8 mouse cellular contexts compared by ENCODE assay signal in genomic region chr2:83644276-83645252, GRCm38 (mm10). TPM values are rescaled to one million over a fixed set of nuclear protein-coding genes. Genes with fewer than 3 reads are reported as not detected.
A peak's percentile ranks its signal among the peaks of the same experiment; 100 is the strongest.
DNase-seq lines count a peak whose midpoint lies in the region; ATAC-seq and TF ChIP-seq lines count a peak whose summit lies in the region.

Gene Zc3h15, plus strand, starts transcription at chr2:83644435.

- H3K9me3 ChIP-seq in ES-Bruce4 (replicated peaks; ENCODE audit: control insufficient read depth, insufficient read depth, low read length, poor library complexity, severe bottlenecking): no peaks in the 10 kb centered on the region
- H3K9me3 ChIP-seq in forebrain, embryonic 13.5 days (replicated peaks): no peaks in the 10 kb centered on the region
- H3K9me3 ChIP-seq in liver, postnatal 0 days (ENCODE audit: low read length): no peaks in the 10 kb centered on the region
- no peaks in the 10 kb centered on the region for H3K9me3 ChIP-seq in neural tube, embryonic 14.5 days (ENCODE audit: control insufficient read depth, low read length)

- intact Hi-C loops in heart, postnatal 10 days (cut with DNase I): loop anchor here (5.0 kb wide), 1 partner anchor 128 kb away; no protein-coding TSS in a partner anchor

- peaks cover 3% of the 10 kb centered on the region for H3K4me1 ChIP-seq in ES-Bruce4 (ENCODE audit: control insufficient read depth, insufficient read depth, low read length)
- peaks cover 29% of the 10 kb centered on the region for H3K4me1 ChIP-seq in forebrain, embryonic 13.5 days
- H3K4me1 ChIP-seq in liver, postnatal 0 days (ENCODE audit: insufficient read depth): peaks cover 16% of the 10 kb centered on the region
- peaks cover 16% of the 10 kb centered on the region for H3K4me1 ChIP-seq in neural tube, embryonic 14.5 days (ENCODE audit: control insufficient read depth, insufficient read depth, low read length)

- under 1% methylated on average over 79 of the region's 100 CpGs for WGBS in forebrain, embryonic 13.5 days
- WGBS in large intestine, adult 2 months: under 1% methylated on average over 97 of the region's 100 CpGs
- under 1% methylated on average over 71 of the region's 100 CpGs for WGBS in liver, postnatal 0 days (ENCODE audit: insufficient replicate concordance)
- 1% methylated on average over 88 of the region's 100 CpGs for WGBS in neural tube, embryonic 14.5 days

- DNase-seq in heart, postnatal 10 days: peak; percentile 95
- DNase-seq in large intestine, adult 2 months (ENCODE audit: low read depth, low spot score): peak; percentile 71
- DNase-seq in liver, postnatal 0 days: peak; percentile 96
- DNase-seq in testis, postnatal 10 days (ENCODE audit: low spot score): peak; percentile 96

- peak within 1 kb of the TSS; percentile 93 for H3K9ac ChIP-seq in ES-Bruce4 (ENCODE audit: low read depth, poor library complexity, severe bottlenecking)
- H3K9ac ChIP-seq in forebrain, embryonic 13.5 days: peak within 1 kb of the TSS; percentile 94
- H3K9ac ChIP-seq in liver, postnatal 0 days (replicated peaks): peak within 1 kb of the TSS; percentile 92
- peak within 1 kb of the TSS; percentile 90 for H3K9ac ChIP-seq in neural tube, embryonic 14.5 days (replicated peaks; ENCODE audit: low read depth, low read length)

- no peak for TF ChIP-seq POLR2A in ES-Bruce4 (IDR thresholded peaks at IDR 0.05; ENCODE audit: insufficient read depth, low read length)

- H3K27me3 ChIP-seq in ES-Bruce4 (ENCODE audit: control insufficient read depth, insufficient read depth, low read length, poor library complexity, severe bottlenecking): no peaks in the 10 kb centered on the region
- no peaks in the 10 kb centered on the region for H3K27me3 ChIP-seq in forebrain, embryonic 13.5 days
- H3K27me3 ChIP-seq in liver, postnatal 0 days (ENCODE audit: insufficient read depth, low read length): no peaks in the 10 kb centered on the region
- H3K27me3 ChIP-seq in neural tube, embryonic 14.5 days (ENCODE audit: control insufficient read depth, insufficient read depth, low read length): no peaks in the 10 kb centered on the region

- 0 out of 2 replicates have a peak within 1 kb of the TSS, but pooled peaks have one; percentile 17 for H3K27ac ChIP-seq in ES-Bruce4 (ENCODE audit: insufficient read depth, low read length)
- peak within 1 kb of the TSS; percentile 90 for H3K27ac ChIP-seq in forebrain, embryonic 13.5 days
- H3K27ac ChIP-seq in liver, postnatal 0 days (ENCODE audit: low read depth): peak within 1 kb of the TSS; percentile 87
- H3K27ac ChIP-seq in neural tube, embryonic 14.5 days (ENCODE audit: low read depth, low read length): peak within 1 kb of the TSS; percentile 88

- H3K4me3 ChIP-seq in ES-Bruce4 (ENCODE audit: low read depth, low read length): peak within 1 kb of the TSS; percentile 78
- H3K4me3 ChIP-seq in forebrain, embryonic 13.5 days: peak within 1 kb of the TSS; percentile 89
- H3K4me3 ChIP-seq in liver, postnatal 0 days (ENCODE audit: low read depth, low read length): peak within 1 kb of the TSS; percentile 94
- H3K4me3 ChIP-seq in neural tube, embryonic 14.5 days (ENCODE audit: low read depth, low read length): peak within 1 kb of the TSS; percentile 97

- TF ChIP-seq CTCF in ES-Bruce4 (IDR thresholded peaks at IDR 0.05; ENCODE audit: low read depth, low read length): peak; percentile 47
- TF ChIP-seq CTCF in liver, postnatal 0 days (IDR thresholded peaks at IDR 0.05; ENCODE audit: low read depth): peak; percentile 84

- no peak for TF ChIP-seq EP300 in ES-Bruce4 (IDR thresholded peaks at IDR 0.05; ENCODE audit: insufficient read depth, low read depth, low read length)
- TF ChIP-seq EP300 in liver, postnatal 0 days (IDR thresholded peaks at IDR 0.05; ENCODE audit: low read depth): no peak

- ATAC-seq in cerebellum, adult (ENCODE audit: insufficient number of reproducible peaks, low FRiP score, low TSS enrichment): peak; percentile 97
- ATAC-seq in forebrain, embryonic 13.5 days: peak; percentile 100
- ATAC-seq in liver, postnatal 0 days: peak; percentile 100
- peak; percentile 100 for ATAC-seq in neural tube, embryonic 14.5 days (ENCODE audit: low read depth)

- peak within 1 kb of the TSS; percentile 69 for H3K4me2 ChIP-seq in forebrain, embryonic 13.5 days
- peak within 1 kb of the TSS; percentile 75 for H3K4me2 ChIP-seq in liver, postnatal 0 days (ENCODE audit: low read depth, low read length)
- H3K4me2 ChIP-seq in neural tube, embryonic 14.5 days (ENCODE audit: low read depth, low read length): peak within 1 kb of the TSS; percentile 75

- H3K36me3 ChIP-seq in ES-Bruce4 (ENCODE audit: control insufficient read depth, insufficient read depth, low read length, poor library complexity, severe bottlenecking): peaks cover 3% of the 10 kb centered on the region
- no peaks in the 10 kb centered on the region for H3K36me3 ChIP-seq in forebrain, embryonic 13.5 days (ENCODE audit: poor library complexity, severe bottlenecking)
- H3K36me3 ChIP-seq in liver, postnatal 0 days (replicated peaks; ENCODE audit: insufficient read depth, low read length): no peaks in the 10 kb centered on the region
- no peaks in the 10 kb centered on the region for H3K36me3 ChIP-seq in neural tube, embryonic 14.5 days (ENCODE audit: control insufficient read depth, insufficient read depth, low read length)

RNA-seq across cellular contexts. Expression of gene Zc3h15, which starts in this region (rescaled TPM):
- polyA plus RNA-seq in ES-Bruce4 (2011; ENCODE audit: insufficient read depth, insufficient read length, low read depth, missing spikeins): 170 and 191 TPM in 2 replicates
- polyA plus RNA-seq in forebrain, embryonic 13.5 days (2015; fragmentation: Nextera tagmentation; extraction: Ambion mirVana): 195 and 217 TPM in 2 replicates
- 10 to 100 TPM; 50.4 to 56.6 TPM for total RNA-seq in heart, postnatal 10 days (2021)
- 15.5 and 17.8 TPM in 2 replicates for polyA plus RNA-seq in large intestine, adult 2 months (2012; rRNA removed)
- 59.1 and 63.1 TPM in 2 replicates for polyA plus RNA-seq in liver, postnatal 0 days (2015; fragmentation: Nextera tagmentation; extraction: Ambion mirVana)
- 173 and 198 TPM in 2 replicates for polyA plus RNA-seq in neural tube, embryonic 14.5 days (2014; fragmentation: Nextera tagmentation; extraction: Ambion mirVana)

Comparison
In these comparisons a context has a peak if more than half of its experiments do, and no peak if none do; other contexts are left out.
1. Peak in every context shown above with its lines: DNase-seq, ATAC-seq, H3K4me3 ChIP-seq and H3K27ac ChIP-seq.
2. H3K27ac ChIP-seq: peak in every context shown above with its lines; median percentile 90 in forebrain, embryonic 13.5 days; 88 in neural tube, embryonic 14.5 days; 87 in liver, postnatal 0 days; 17 in ES-Bruce4.